Mouse (Mus musculus): ENCODE measurements around the gene Hmgn1.
"Not testable (repeated sequence)": the region's sequence is repeated elsewhere in the genome, so short reads cannot be mapped to it uniquely, and the experiment has no call there.

The Hmgn1 gene

DNA sequence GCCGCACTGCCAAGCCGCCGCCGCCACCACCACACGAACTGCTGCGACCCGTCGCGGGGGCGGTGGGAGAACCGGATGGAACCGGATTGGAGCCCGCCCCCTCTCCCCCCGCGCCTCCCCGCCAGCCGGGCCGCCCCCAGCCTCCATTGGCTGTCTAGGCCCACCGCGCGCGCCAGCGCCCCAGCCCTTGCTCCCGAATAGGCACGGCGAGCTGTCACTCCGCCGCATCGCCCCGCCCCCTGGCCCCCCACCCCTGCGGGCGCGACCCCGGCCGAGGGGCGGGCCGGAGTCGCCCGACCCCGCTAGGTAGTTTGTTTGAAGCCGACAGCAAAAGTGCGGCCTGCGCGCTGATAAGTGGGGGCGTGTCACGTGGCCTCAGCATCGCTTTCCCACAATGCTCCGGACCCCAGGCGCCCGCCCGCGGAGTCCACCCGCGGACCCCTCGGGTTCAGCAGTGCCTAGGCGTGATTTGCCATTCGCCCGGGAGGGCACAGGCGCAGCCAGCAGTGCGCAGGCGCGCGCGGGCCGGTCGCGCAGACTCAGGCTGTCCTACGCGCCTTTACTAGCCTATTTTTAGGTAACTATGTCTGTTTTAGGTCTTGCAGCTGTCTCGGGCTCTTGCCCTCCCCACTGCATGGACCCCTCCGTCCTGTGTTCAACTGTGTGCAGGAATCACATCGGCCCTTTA lies at the start of gene Hmgn1:
Hmgn1 (minus strand) TSS at position 73 of the 688 bp plus-strand sequence.
- peak; percentile 95 to 99 for DNase-seq

DNA sequence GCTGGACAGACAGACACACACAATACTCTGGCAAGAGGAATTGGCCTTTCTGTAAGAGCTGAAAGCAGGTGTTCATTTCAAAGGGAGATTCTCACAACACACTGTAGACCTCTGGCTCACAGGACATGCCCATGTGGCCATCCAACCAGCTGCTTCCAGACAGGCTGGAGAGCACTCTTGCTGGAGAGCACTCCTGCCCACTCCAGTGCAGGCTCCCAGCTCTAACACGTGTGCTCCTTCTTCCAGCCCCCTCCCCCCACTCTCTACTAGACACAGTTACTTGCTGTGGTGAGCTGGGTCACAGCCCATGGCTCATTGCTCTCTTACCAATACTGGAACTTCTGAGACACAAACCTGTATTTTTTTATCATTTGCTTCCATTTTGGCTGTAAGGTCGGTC lies 47.9 kb upstream of the Hmgn1 start:
- no peak for DNase-seq

DNA sequence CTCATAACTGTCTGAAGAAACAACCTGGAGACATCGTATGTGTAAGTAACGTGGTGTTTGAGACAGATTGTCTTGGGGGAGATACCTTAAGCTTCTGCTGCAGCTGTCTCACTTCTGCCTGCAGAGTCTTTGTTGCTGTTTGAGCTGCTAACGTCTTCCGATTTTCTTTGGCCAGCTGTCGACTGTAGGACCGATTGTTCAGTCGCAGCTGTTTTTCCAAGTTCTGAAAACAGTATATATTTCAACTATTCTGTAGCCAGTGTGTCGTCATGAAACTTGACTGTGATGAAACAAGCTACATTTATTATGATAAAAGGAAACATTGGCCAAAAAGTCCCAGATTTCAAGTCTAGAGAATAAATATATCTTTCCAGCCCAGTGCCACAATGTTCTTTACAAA lies 46.1 kb upstream of the Hmgn1 start:
- DNase-seq = no peak

DNA sequence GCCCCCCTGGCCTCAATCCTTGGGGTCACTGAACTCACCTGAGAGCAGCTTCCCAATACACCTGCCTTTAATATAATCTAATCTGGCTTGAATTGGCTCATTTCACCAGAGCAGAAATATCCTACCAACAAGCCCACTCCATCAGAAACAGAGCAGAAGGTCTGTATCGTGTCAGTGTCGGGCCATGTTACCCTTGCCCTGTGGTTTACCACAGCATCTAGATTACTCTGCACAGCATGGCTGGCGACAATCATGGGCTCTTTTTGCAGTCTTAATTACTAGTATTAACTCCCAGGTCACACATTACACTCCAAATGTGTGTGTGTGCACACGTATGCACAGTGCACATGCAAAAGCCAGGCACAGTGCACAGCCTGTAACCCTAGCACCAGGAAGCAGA lies 41.3 kb upstream of the Hmgn1 start:
- no peak for DNase-seq

DNA sequence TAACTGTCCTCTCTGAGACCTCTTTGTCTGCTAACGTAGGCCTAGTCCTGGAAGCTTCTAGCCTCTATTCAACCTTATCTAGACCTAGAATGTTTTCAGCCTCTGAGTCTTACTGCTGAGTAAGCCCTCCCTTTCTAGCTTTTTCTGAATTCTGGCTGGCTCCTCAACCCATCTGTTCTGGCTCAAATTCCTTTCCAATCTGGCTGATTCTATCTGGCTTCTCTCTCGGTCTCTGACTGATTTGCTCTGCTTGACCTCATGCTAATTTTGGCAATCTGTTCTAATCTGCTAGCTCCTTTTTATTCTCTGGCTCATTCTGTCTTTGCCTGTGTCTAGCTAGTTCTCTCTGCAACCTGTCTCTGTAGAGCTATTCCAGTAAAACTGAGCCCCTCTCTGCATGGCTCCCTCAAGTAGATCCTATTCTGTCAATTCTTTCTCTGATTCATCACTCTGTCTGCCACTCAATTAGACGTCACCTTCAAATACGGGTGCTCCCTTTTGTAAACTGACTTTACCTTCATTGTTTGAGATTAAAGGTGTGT lies 38.3 kb upstream of the Hmgn1 start:
- no peak for DNase-seq

DNA sequence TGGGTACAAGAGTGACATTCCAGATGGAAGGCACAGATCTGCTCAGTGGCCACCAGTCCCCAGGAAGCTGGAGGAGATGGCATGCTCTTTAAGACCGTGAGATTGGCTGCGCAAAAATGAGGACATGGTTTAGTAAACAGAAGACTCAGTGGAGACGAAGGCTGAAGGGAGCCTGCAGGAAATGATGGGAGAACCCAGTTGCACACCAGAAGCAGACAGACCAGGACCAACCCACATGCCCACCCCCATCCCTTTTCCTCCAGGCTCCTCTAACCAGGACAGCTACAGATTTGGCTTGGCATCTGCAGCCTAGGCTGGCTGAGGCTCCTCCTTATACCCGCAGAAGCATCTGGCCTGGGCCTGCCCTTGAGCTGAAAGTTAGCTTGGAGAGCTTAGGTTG lies 33.8 kb upstream of the Hmgn1 start:
- DNase-seq = no peak

DNA sequence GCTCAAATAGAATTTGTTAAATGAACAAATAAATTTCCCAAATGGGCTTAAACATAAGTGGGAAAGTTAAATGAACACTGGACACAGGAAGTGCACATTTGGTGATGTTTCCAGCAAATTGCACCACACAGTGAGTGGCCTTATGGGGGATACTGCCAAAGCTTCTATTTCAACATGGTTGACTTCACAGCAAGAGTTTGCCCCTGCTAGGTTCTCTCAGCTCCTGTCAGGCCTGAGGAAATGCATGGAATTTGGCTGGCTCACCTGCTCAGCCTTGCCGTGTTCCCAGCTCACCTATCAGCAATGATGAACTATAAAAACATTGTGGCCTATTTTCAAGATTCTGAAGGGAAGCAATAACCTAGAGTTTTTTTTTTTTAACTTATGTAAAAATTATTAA lies 33.4 kb upstream of the Hmgn1 start:
- no peak for DNase-seq

DNA sequence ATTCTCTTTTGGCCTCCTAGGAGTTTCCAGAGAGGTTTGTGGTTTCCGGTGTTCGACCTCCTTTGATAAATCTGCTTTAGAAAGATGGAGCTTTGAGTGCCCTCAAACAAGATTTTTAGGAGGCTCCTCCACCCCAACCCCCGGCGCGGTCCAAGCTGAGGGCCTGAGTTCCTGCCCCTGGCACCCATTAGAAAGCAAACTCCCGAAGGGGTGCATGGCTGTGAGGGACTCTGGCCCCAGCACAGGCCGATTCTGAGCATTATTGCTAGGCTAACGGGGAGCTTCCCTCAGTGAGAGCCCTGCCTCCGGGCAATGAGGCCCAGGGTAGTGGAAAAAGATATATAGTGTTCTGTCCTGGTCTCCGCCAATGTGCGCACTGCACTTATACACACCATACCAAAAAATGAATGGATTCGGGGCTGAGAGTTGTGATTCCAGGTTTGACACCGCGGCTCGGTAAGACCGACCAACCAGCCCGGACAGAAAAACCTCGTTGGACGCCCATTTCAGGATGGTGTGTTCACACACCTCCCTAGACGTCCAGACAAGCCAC lies 32.3 kb upstream of the Hmgn1 start:
- no peak for DNase-seq

DNA sequence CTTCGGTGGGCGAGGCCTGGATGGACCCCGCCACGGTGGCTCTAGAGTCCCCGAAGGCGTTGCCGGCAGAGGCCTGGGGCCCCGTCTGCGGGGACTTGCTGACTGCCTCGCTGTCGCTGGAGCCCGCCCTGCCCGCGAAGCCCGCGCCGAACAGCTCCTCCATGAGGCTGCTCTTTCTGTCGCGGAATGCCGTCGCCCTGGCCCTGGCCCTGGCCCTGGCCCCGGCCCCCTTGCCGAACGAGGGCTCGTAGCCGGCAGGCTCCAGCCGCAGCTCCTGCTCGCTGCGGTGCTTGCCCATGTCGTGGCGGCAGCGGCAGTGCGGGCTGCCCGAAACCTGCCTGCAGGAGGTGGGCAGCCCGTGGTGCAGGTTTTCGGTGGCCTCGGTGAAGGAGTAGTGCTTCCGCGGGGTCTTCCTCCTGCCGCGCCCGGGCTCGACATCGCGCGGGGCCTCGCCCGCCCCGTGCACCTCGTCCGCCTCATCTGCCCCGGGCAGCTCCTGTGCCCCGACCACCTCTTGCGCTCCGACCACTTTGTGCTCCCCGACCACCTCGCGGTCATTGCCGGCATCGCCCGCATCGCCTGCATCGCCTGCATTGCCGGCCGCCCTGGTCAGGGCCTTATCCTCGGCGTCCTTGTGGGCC lies 31.7 kb upstream of the Hmgn1 start:
- peak; percentile 55 to 67 for DNase-seq

DNA sequence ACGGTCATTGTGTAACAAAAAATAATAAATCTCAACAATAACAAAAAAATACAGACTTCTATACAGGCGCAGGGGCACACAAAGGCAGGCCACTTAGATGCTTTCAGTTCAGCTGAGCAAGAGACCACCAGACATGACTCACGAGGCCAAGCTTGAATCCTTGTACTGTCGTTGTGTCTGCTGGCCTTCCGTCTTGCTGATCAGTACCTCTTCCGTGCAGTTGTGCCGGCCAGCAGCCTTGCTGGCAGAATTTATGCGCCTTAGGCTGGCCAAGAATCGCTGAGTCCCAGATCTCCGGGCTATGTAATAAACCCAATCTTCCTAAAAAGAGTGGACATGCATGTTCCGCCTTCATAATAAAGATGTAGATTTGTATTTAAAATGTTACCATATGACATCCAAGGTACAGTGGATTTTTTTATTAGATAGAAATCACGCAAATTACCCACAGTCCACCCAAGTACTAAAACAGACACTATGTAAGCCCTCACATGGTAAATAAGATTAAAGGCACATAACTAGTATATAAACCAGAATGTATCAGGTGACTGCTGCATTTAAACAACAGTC lies 31.1 kb upstream of the Hmgn1 start:
- DNase-seq = no peak

DNA sequence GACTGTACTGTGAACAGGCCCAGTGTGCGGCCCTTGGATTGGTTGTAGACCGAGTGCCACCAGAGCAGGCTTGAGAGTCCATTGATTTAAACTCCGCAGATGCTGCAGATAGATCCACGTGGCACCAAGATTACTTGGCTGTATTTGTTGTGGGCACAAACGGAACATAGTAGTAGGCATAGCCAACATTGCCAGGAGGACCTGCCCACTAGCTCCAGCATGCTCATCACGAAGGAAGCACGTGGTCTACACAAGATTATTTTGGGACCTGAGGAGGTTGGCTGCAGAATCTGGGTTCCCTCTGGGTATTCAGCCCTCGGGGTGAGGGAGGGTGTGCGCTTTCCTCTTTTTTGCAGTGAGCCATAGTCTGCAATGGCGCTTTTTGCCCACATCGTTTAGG lies 29.6 kb upstream of the Hmgn1 start:
- DNase-seq = no peak

DNA sequence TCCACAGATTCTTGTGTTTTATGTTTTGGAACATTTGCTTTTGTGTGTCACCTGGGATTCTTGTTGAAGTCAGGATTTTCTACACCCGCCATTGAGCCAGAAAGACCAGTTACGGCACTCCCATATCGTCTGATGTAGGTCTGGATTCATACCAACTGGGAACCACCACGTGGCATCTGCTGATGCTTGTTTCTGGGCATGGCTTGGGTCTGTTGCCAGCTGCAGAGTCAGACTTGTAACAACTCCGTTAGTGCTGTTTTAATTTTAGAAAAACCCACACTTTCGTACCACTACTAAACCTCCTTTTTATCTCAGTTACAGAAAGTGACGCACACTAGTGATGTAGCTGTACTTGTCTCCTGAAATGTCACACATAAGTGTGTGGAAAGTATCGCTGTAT lies 28.5 kb upstream of the Hmgn1 start:
- no peak for DNase-seq

DNA sequence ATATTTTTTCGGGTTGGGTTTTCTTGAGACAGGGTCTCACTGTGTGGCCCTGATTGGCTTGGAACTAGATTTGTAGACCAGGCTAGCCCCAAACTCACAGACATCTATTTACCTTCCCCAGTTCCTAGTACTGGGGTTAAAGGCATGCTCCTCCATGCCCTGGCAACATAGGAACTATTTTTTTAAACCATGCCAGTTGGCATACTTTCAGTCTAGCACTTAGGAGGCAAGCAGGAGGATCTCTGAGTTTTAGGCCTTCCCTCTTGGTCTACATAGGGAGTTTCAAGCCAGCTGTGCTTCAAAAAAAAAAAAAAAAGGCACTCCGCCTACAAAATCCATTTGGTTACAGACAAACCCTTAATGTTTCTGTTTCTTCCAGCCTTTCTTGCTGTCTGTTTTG lies 26.9 kb upstream of the Hmgn1 start:
- DNase-seq = no peak

DNA sequence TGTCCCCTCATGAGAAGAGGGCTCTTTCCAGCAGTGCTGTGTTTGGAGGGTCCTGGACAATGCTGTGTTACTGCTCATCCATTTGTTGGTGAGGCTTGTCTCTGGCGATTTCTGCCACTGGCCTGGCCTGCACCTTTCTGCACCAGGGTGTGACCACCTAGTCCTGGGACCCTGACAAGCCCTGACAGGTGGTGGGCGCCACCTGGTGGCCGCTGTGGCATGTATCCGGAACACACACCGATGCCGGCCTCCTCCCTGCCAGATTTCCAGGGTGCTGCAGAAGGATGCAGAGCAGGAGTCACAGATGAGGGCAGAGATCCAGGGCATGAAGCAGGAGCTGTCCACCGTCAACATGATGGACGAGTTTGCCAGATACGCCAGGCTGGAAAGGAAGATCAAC lies 24.0 kb upstream of the Hmgn1 start:
- DNase-seq = peak; percentile 81 to 86

DNA sequence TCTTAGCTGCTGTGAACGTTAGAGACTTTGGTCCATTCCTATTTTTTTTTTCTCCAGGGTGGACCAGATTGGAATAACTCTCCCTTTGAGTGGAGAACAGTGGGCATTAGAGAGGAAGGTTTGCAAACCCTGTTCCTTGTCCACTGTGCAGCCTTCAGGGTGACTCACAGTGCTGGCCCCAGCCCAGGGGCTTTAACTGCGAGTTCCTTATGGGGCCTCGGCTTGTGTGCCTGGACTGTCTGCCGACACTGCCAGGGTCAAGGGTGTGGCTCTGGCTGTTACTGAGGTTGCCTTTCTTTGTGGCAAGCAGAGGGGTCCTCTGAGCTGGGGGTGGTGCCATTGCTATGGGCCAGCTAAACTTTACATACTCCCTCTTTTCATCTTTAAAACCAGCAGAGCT lies 23.5 kb upstream of the Hmgn1 start:
- DNase-seq = no peak

DNA sequence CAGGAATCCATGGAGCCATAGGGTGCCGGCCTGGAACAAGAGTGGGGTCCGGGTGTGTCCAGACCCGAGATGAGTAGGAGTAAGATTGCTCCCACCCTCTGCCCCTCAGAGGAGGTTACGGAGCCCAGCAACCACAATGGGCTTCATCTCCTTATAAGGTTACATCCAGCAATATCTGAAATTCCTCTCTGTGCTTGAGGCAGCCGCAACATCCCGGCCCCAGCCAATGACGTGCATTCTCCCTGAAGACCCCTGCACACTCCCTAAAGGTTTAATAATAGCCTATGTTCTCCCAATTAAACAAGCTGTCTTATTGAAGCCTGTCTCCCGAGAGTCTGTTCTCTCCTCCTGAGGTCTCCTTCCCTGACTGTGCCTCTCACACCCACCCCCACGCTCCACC lies 21.8 kb upstream of the Hmgn1 start:
- no peak for DNase-seq

DNA sequence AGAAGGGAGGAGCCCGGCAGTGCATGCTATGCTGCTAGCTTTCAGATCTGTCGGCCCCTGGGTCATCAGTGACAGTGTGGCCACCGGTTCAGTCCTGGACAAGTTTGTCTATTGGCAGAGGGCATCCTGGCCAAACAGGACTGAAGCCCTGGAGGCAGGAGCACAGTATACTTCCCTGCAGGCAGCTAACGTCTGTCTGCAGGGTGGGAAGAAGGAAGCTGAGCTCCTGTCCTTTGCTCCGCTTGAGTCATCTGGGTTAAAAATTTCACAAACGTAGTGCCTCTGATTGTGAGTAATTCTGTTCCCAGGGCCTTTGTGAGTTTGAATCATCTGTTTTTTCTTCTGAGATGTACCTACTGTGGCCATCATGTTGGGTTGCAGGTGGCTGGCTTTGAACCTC lies 21.3 kb upstream of the Hmgn1 start:
- DNase-seq = no peak

DNA sequence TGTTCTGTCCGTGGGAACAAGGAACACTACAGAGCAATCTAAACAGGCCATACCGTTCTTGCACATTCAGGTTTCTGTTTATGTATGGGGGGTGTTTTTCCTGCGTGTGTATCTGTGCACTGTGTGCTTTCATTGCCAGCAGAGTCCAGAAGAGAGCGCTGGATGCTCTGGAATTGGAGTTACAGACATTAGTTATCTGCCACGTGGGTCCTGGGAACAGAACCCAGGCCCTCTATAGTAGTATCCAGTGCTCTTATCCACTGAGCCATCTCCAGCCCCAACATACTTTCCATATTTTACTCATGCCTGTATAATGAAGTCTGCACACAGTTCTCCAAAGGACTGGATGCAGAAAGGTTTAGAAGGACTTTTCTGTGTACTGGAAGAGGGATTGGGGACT lies 18.3 kb upstream of the Hmgn1 start:
- DNase-seq = no peak

DNA sequence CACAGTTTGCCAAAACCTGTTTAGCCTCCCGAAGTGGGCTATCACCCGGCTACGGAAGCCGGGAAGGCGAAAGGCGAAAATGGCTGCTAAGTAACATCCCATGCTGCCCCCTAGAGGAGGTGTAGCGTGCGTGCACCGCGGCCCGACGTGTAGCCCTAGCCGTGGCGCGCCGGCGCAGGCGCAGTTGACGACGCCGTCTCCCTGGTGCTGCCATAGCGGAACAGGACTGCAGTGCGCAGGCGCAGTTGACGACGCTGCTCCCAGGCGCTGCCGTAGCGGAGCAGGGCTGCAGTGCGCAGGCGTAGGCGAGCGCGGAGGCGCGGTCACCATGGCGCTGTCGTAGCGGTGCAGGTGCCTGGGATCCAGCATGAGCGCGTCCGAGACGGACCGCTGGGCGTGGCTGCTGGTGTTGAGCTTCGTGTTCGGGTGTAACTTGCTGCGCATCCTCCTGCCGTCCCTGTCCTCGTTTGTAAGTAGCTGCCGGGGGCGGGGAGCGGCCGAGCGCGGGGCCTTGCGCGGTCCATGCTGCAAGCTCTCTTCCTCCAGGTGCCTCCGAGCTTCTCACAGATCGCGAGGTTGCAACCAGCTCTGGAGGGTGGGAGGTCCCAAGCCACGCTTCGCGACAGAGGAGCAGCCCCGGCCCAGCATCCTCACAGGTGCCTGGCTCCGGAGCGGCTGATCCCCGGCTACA lies 17.7 kb upstream of the Hmgn1 start, which contains the start of gene Wrb:
Wrb (plus strand) TSS at position 298 of the 691 bp plus-strand sequence.
- DNase-seq = peak; percentile 99 to 100

DNA sequence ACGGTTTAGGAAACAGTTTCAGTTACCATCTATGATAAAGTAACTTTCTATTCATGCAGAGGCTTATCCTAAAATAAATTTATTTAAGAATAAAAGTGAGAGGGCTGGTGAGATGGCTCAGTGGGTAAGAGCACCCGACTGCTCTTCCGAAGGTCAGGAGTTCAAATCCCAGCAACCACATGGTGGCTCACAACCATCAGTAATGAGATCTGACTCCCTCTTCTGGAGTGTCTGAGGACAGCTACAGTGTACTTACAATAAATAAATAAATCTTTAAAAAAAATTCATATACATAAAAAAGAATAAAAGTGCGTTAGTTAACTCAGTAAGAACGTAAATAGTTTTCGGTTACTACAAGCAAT lies 17.2 kb upstream of the Hmgn1 start:
- DNase-seq = not testable (repeated sequence)

DNA sequence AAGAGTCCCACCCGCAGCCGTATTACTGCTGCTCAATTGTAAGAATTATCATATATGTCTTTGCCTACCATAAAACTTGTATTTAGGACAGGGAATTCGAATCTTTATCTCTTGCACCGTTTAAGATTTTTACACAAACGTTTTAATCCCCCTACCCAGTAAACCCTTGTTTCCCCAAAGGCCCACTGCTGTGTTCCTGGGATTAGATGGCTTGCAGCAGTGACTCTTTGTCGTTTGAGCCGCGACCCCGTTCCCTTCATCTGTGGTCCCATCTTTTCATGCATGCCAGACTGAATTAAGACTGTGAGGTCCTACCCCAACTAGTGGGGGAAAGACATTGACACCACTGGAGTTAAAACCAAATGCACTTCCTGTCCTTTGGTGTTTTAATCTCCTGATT lies 937 bp upstream of the Hmgn1 start:
- no peak for DNase-seq

DNA sequence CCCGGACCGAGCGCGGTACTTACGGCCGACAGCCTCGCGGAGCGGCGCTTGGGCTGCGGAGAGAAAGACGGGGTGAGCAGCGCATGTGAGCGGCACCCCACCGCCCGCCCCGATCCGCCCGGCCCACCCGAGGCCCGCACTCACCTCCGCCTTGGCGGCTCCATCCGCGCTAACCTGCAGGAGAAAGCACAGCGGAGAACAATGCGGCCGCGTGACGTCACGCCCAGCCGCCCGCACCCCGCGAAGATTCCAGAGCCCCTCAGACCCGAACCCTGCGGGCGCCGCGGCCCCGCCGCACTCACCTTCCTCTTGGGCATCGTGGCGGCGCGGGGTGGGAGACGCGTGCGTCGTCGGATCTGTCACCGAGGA lies 257 bp downstream of the Hmgn1 start:
- DNase-seq = no peak

DNA sequence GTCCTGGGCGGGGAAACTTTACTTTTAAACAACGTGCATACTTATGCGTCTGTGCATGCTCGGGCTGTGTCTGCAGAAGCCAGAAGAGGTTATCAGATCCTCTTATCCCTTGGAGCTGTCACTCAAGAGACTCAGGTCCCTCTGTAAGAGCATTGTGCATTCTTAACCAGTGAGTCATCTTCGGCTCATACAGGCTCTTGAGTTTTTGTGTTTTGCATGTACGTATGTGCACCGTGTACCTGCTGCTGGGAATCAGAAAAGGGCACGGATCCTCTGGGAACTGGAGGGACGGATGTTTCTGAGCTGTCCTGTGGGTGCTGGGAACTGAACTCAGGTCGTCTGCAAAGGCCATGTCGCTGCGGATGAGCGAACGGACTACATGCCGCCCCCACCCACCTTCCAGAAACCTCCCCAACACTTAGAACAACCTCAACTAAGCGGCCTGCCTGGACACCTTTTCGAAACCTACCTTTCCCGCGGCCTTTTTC lies 801 bp downstream of the Hmgn1 start:
- no peak for DNase-seq
